Mouse (Mus musculus) midbrain, postnatal 0 days (tissue): ENCODE results near the gene Dlgap3. TPM values are rescaled to one million over a fixed set of nuclear protein-coding genes. Genes with fewer than 3 reads are reported as not detected.
A peak's percentile ranks its signal among the peaks of the same experiment; 100 is the strongest.

ENCODE experiments used
- ATAC-seq: fragments of 200-750 bp; cut with Nextera tagmentation; 2 replicates; pipeline ENCODE4 v1.8.0; 2017; ENCODE audit warnings: moderate number of reproducible peaks, mild to moderate bottlenecking, moderate TSS enrichment, moderate library complexity; ENCODE audit not compliant: low FRiP score
- DNase-seq: peaks from one replicate; pipeline ENCODE4 v3.0.0-alpha.2; 2015; ENCODE audit warnings: low spot score
- H3K27ac ChIP-seq: fragments of 300-500 bp; sonication (generic); 2 replicates; pipeline ENCODE4 v1.5.1; 2014; ENCODE audit warnings: low read depth, mild to moderate bottlenecking, low read length, mixed read lengths
- H3K27me3 ChIP-seq: fragments of 300-500 bp; sonication (generic); 2 replicates; pipeline ENCODE4 v1.6.1; 2014; ENCODE audit warnings: low read length, control low read depth, mixed read lengths; ENCODE audit not compliant: insufficient read depth
- H3K36me3 ChIP-seq: fragments of 300-500 bp; sonication (generic); 2 replicates; pipeline ENCODE4 v1.6.1; 2014; ENCODE audit warnings: low read length, control low read depth, mixed read lengths; ENCODE audit not compliant: insufficient read depth
- H3K4me1 ChIP-seq: fragments of 300-500 bp; sonication (generic); 2 replicates; pipeline ENCODE4 v1.6.1; 2014; ENCODE audit warnings: mild to moderate bottlenecking, control low read depth, antibody characterized with exemption, low read length, mixed read lengths; ENCODE audit not compliant: insufficient read depth
- H3K4me2 ChIP-seq: fragments of 300-500 bp; sonication (generic); 2 replicates; pipeline ENCODE4 v1.6.1; 2014; ENCODE audit warnings: low read depth, mild to moderate bottlenecking, low read length, mixed read lengths; ENCODE audit not compliant: poor library complexity, severe bottlenecking
- H3K4me3 ChIP-seq: fragments of 300-500 bp; sonication (generic); 2 replicates; pipeline ENCODE4 v1.5.1; 2014; ENCODE audit warnings: low read depth, mild to moderate bottlenecking, low read length, moderate library complexity
- H3K9ac ChIP-seq: fragments of 300-500 bp; sonication (generic); replicated peaks from 2 replicates; pipeline ENCODE4 v1.6.1; 2014; ENCODE audit warnings: mild to moderate bottlenecking, low read length, moderate library complexity, mixed read lengths; ENCODE audit not compliant: poor library complexity, severe bottlenecking
- H3K9me3 ChIP-seq: fragments of 300-500 bp; sonication (generic); 2 replicates; pipeline ENCODE4 v1.6.1; 2016; ENCODE audit warnings: low read length, control low read depth
- CTCF ChIP-seq: IDR thresholded peaks from 2 replicates; pipeline ENCODE4 v1.5.1; 2016; ENCODE audit warnings: antibody characterized with exemption, mild to moderate bottlenecking
- WGBS: fragments of 180-500 bp; shearing (Covaris S2); extraction: QIAGEN DNeasy Blood & Tissue Kit; methylation state at CpG from one replicate; pipeline ENCODE4 v1.1.7; 2014; 5-methylcytosine and 5-hydroxymethylcytosine counted together
- polyA plus RNA-seq: library from polyadenylated mRNA; unstranded; fragments of >200 nt; fragmentation: Nextera tagmentation; extraction: Ambion mirVana; gene quantifications from 2 replicates; pipeline ENCODE4 v1.2.1, GENCODE M21; 2015
- total RNA-seq: library from RNA; depleted of rRNA; stranded (reverse); fragments of >200 nt; gene quantifications from 2 replicates; pipeline ENCODE4 v1.2.3, GENCODE M21; 2014

The Dlgap3 gene
- total and polyA plus RNA-seq, 2 experiments from 2014 or later, result 34.5 to 156 TPM

DNA sequence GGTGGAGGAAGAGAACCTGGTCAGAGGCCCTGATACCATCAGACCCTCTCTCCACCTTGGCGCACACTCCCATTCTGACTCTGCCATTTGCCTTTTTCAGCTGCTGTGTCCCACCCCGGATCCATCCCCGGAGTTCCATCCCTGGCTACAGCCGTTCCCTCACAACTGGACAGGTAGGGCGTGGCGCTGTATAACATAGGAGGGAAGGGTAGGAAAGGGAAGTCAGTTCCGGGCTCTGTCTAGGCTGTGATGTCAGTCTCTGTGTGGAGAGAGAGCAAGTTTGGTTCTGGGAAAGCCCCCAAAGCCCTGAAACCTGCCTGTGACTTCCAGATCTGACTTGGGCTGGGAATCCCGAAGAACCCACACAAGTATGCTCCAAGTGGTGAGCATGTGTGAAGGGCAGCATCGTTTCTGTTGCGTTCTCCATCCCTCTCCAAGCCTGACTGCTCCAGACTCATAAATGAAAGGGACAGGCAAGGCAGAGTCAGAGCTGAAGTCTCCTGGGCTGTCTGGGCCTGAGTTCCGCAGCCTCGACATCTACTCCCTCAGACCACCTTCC lies 31.2 kb downstream of the Dlgap3 start:
- WGBS, result 92% methylated on average over 12 of the region's 12 CpGs
- TF ChIP-seq CTCF, result no peak
- Histone ChIP-seq H3K9ac (no peak overlapping the region), H3K27me3 (no peaks in the 10 kb centered on the region), H3K4me2 (no peak overlapping the region), H3K9me3 (no peaks in the 10 kb centered on the region), H3K4me3 (no peak overlapping the region), H3K36me3 (peaks cover 21% of the 10 kb centered on the region; the same call in 1 of the 2 replicates), H3K27ac (no peak overlapping the region), H3K4me1 (no peaks in the 10 kb centered on the region)
- no peak for DNase-seq
- ATAC-seq, result no peak

DNA sequence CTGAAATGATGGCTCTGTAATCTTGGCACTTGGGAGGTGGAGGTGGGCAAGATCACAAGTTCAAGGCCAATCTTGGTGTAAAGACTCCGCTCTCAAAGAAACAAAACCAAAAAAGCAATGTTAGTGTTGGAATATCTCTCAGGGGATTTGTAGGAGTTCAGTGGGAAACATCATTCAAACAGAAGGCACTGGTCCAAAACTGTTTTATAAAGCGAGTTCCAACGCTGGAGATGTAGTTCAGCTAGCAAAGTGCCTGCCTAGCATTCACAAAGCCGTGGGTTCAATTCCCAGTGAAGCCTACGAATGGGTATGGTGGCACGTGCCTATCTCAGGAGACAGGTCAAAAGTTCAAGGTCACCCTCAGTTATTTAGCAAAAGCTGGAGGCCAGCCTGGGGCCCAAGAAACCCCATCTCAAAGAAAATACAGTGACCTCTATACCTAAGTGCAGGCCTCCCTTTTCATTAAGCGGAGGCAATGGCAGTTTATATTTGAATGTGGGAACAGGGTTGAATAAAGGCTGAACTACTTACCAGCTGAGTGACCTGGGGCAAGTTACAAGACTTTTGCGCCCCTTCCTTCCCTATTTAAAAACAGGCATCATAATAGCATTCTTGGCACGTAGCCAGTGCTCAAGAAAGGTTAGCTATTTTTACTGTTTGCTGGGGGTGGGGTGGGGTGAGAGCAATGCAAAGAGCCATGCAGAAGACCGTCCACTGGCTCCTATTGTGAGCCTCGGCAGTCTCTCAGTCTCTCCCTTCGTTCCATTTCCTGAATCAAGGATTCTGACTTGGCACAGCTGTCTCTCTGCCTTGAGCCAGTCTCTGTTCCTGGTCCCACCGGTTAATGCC lies 32.0 kb downstream of the Dlgap3 start:
- Histone ChIP-seq H3K27ac (no peak overlapping the region), H3K36me3 (peaks cover 18% of the 10 kb centered on the region; the same call in 1 of the 2 replicates), H3K9ac (no peak overlapping the region), H3K4me1 (no peaks in the 10 kb centered on the region), H3K27me3 (no peaks in the 10 kb centered on the region), H3K9me3 (no peaks in the 10 kb centered on the region), H3K4me3 (no peak overlapping the region), H3K4me2 (no peak overlapping the region)
- WGBS, result 73% methylated on average over 13 of the region's 13 CpGs
- no peak for ATAC-seq
- TF ChIP-seq CTCF, result no peak
- DNase-seq, result no peak

DNA sequence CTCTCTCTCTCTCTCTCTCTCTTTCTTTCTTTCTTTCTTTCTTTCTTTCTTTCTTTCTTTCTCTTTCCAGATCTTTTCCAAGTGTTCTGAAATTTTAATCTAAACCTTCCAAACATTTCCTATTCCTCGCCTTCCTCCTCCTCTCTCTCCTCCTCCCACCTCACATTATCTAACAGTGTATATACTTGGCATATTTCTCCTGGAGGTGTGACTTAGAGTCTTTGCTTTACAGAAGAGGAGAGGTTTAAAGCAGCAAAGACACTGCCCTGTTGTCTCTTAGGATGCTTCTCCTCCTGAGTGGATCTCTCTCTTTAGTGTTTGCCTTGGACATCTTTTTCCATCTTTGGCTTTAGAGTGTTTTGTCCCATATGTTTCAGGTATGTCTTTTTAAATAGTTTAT lies 34.1 kb downstream of the Dlgap3 start:
- Histone ChIP-seq H3K4me3 (no peak overlapping the region), H3K9ac (no peak overlapping the region), H3K9me3 (no peaks in the 10 kb centered on the region), H3K27ac (no peak overlapping the region), H3K4me1 (no peaks in the 10 kb centered on the region), H3K27me3 (no peaks in the 10 kb centered on the region), H3K4me2 (no peak overlapping the region), H3K36me3 (peaks cover 11% of the 10 kb centered on the region; the same call in 1 of the 2 replicates)
- no peak for ATAC-seq
- TF ChIP-seq CTCF, result no peak
- DNase-seq, result no peak
- WGBS, result 50% methylated on average over 1 of the region's 1 CpGs

DNA sequence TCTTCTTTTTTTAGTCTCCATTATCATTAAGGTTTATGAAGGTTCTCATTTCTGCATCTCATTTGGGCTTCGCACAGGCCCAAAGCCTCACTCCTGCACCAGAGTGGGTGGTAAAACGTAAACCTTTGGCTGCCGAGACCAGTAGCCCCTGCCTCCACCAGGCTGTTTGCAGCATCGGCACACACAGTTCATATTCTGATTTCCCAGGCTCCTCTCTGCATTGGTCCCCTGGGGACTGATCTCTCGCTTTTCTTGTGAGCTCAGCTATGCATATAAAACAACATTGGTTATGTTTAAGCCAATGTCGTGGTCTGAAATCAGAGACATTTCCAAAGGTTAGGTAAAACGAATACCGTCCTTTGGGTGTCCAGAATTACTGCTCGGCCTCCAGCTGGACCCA lies 42.3 kb downstream of the Dlgap3 start:
- peak; percentile 69 for DNase-seq
- no peak for TF ChIP-seq CTCF
- H3K4me3 ChIP-seq, result no peak overlapping the region
- peaks cover 19% of the 10 kb centered on the region; the same call in 1 of the 2 replicates for H3K36me3 ChIP-seq
- H3K27me3 ChIP-seq, result no peaks in the 10 kb centered on the region
- H3K9ac ChIP-seq, result no peak overlapping the region
- no peak overlapping the region for H3K4me2 ChIP-seq
- 36% methylated on average over 9 of the region's 9 CpGs for WGBS
- no peaks in the 10 kb centered on the region for H3K9me3 ChIP-seq
- peak overlapping the region; percentile 55; the same call in 1 of the 2 replicates for H3K27ac ChIP-seq
- no peaks in the 10 kb centered on the region for H3K4me1 ChIP-seq
- 0 out of 2 replicates have a peak, but pooled peaks have one; percentile 27 for ATAC-seq

DNA sequence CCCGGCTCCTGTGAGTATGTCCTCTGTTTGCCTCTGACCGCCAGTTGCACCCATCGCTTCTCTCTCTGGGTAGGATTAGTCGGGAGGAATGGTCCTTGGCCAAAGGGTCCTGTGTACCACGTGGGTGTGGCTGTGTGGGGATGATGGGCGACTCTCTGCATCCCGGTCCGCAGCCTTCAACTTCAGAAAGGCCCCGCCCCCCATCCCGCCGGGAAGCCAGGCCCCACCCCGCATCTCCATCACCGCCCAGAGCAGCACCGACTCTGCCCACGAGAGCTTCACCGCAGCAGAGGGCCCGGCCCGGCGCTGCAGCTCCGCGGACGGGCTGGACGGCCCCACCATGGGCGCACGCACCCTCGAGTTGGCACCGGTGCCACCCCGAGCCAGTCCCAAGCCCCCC lies 45.5 kb downstream of the Dlgap3 start:
- ATAC-seq, result no peak
- H3K4me3 ChIP-seq, result no peak overlapping the region
- WGBS, result 22% methylated on average over 23 of the region's 28 CpGs
- H3K36me3 ChIP-seq, result peaks cover 15% of the 10 kb centered on the region; the same call in 1 of the 2 replicates
- no peaks in the 10 kb centered on the region for H3K27me3 ChIP-seq
- no peak overlapping the region for H3K27ac ChIP-seq
- H3K9ac ChIP-seq, result no peak overlapping the region
- no peaks in the 10 kb centered on the region for H3K4me1 ChIP-seq
- DNase-seq, result no peak
- H3K4me2 ChIP-seq, result no peak overlapping the region
- H3K9me3 ChIP-seq, result no peaks in the 10 kb centered on the region
- no peak for TF ChIP-seq CTCF

DNA sequence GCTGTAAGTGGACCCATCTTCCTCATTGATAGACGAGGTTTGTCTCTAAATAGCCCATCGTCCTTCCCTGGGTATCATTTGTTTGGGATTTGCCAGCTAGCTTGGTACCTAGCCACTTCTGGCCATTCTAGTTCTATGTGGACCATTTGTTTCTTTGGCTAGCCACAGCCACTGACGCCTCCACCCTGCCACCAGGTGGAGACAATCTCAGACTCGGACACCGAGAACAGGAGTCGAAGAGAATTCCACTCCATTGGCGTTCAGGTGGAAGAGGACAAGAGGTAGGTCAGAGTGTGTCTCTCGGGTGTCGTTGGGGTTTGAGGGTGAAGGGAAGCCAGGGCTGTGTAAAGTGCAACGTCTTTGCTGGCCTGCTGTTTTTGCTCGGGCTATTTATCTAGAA lies 46.1 kb downstream of the Dlgap3 start:
- Histone ChIP-seq H3K4me2 (no peak overlapping the region), H3K27ac (no peak overlapping the region), H3K27me3 (no peaks in the 10 kb centered on the region), H3K9me3 (no peaks in the 10 kb centered on the region), H3K9ac (no peak overlapping the region), H3K4me3 (no peak overlapping the region), H3K4me1 (no peaks in the 10 kb centered on the region), H3K36me3 (peaks cover 15% of the 10 kb centered on the region; the same call in 1 of the 2 replicates)
- DNase-seq (no peak), ATAC-seq (no peak)
- WGBS, result 60% methylated on average over 11 of the region's 11 CpGs
- peak; percentile 61 for TF ChIP-seq CTCF
